Mouse (Mus musculus): ENCODE measurements at regions not wholly inside any gene's neighbourhood (a gene's known extent, or its start where the extent isn't known, plus 50 kb on each side); places are given as distances from the start of the nearest gene placed in this dataset.

DNA sequence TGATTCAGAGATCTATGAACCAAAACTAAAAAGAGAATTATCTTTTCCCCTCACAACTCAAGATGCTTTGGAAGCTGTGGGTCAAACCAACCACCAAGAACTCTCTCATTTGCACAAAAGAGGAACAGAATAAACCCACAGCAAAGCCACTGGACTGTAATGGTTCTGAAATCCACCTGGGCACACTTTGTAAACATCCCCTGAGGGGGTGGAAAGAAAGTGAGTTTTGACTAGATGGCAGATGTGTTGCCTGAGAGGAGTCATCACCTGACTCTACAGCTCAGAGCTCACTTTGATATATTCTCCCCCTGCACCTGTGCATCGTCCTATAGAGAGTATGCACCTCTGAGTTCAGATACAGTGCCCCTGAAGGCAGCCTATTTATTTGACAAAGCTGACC lies 588.2 kb downstream of the Insc start:
- TF ChIP-seq CTCF (IDR thresholded peaks at IDR 0.05; ENCODE audit: borderline replicate concordance, insufficient read depth, low read depth, low read length) (no peak), POLR2A (IDR thresholded peaks at IDR 0.05; ENCODE audit: borderline replicate concordance, insufficient read depth, low read length) (no peak)

All from cerebellum, adult 2 months (tissue).